ENCODE assay signal across 9 mouse cellular contexts in the genomic region with DNA sequence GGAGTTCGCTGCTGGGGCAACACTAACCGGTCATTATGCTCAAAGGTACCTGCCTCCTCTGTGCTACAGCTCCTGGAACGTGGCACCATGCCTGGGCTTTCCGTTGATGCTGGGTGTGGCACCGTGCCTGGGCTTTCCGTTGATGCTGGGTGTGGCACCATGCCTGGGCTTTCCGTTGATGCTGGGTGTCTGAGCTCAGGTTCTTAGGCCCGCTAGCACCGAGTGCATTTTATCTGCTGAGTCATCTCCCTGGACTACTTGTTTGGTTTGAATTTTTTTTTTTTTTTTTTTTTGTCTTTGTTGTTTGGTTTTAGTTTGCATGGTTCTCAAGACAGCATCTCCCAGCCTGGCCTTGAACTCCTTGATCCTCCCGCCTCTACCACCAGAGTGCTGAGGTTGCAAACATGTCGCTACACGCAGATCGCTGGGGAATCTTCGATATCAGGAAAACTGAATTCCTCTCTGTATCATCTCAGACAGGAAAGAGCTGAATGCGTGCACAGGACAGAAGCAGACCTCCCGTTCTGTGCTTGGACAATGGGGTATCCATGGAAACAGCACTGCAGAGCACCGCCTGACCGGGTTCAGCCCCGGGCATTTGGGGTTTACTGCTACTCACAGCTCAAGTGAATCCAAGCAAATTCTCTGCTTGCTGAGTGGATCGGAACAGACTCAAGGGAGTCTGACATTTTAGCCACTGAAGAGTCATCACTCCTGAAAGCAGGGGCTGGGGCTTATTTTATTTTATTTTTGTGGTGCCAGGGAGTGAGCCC. TPM values are rescaled to one million over a fixed set of nuclear protein-coding genes. Genes with fewer than 3 reads are reported as not detected.
DNase-seq lines count a peak whose midpoint lies in the region; ATAC-seq and TF ChIP-seq lines count a peak whose summit lies in the region.
"Had no signal": no experiment of that assay in that cellular context is flagged by ENCODE, and none has a peak within 500 bp of the region (broad histone marks: within the 10 kb centered on the region; RNA-seq: fewer than 3 reads in every experiment).

No protein-coding gene starts in this region.

- ATAC-seq in hindbrain, postnatal 0 days, result peak; percentile 79; the same call in 1 of the 2 replicates
- ATAC-seq in neural tube, embryonic 13.5 days (ENCODE audit: low read depth), result no peak; the same call in 1 of the 2 replicates
- no peak for ATAC-seq in granulocyte monocyte progenitor cell, adult 5-6 weeks (replicated peaks; ENCODE audit: poor library complexity, severe bottlenecking)

- H3K36me3 ChIP-seq in hindbrain, postnatal 0 days (ENCODE audit: insufficient read depth, low read length), result no peaks in the 10 kb centered on the region
- no peaks in the 10 kb centered on the region for H3K36me3 ChIP-seq in neural tube, embryonic 13.5 days
- H3K36me3 ChIP-seq: embryonic facial prominence, embryonic 15.5 days had no signal

- peak overlapping the region; percentile 28; the same call in 1 of the 2 replicates for H3K9ac ChIP-seq in hindbrain, postnatal 0 days (replicated peaks; ENCODE audit: low read length)
- 0 out of 2 replicates have a peak overlapping the region, but pooled peaks have one; percentile 6 for H3K9ac ChIP-seq in neural tube, embryonic 13.5 days
- H3K9ac ChIP-seq: embryonic facial prominence, embryonic 15.5 days had no signal

- peaks cover 6% of the 10 kb centered on the region; the same call in 1 of the 2 replicates for H3K4me1 ChIP-seq in hindbrain, postnatal 0 days (ENCODE audit: insufficient read depth, low read length)
- peaks cover 15% of the 10 kb centered on the region for H3K4me1 ChIP-seq in neural tube, embryonic 13.5 days (replicated peaks)

- WGBS in hindbrain, postnatal 0 days, result 26% methylated on average over 20 of the region's 20 CpGs
- 30% methylated on average over 20 of the region's 20 CpGs for WGBS in neural tube, embryonic 13.5 days

- no peak for TF ChIP-seq CTCF in hindbrain, postnatal 0 days (IDR thresholded peaks at IDR 0.05; ENCODE audit: low read depth)

- peak; percentile 33 for DNase-seq in ovary, adult 18-20 months (ENCODE audit: low spot score)
- DNase-seq in ovary, postnatal 10 days (ENCODE audit: low spot score), result no peak
- peak; percentile 30 for DNase-seq in c-Kit-positive CD71-negative TER-119-negative erythroid progenitor cells, embryonic 14.5 days (ENCODE audit: low read depth)
- DNase-seq in hindbrain, postnatal 0 days (ENCODE audit: low spot score), result peak; percentile 67
- no peak for DNase-seq in layer of hippocampus, adult 9-10 months (ENCODE audit: low spot score)
- DNase-seq in heart, adult 11 months, result no peak

- H3K27me3 ChIP-seq in hindbrain, postnatal 0 days (ENCODE audit: insufficient read depth, low read length), result no peaks in the 10 kb centered on the region
- H3K27me3 ChIP-seq in neural tube, embryonic 13.5 days, result no peaks in the 10 kb centered on the region
- H3K27me3 ChIP-seq: embryonic facial prominence, embryonic 15.5 days had no signal

- no peaks in the 10 kb centered on the region for H3K9me3 ChIP-seq in hindbrain, postnatal 0 days (ENCODE audit: low read length)
- H3K9me3 ChIP-seq in neural tube, embryonic 13.5 days, result no peaks in the 10 kb centered on the region
- H3K9me3 ChIP-seq: embryonic facial prominence, embryonic 15.5 days had no signal

- no peak overlapping the region; the same call in 1 of the 2 replicates for H3K4me2 ChIP-seq in hindbrain, postnatal 0 days (ENCODE audit: low read depth, low read length)
- H3K4me2 ChIP-seq in neural tube, embryonic 13.5 days, result peak overlapping the region; percentile 3; the same call in 1 of the 2 replicates
- H3K4me2 ChIP-seq: embryonic facial prominence, embryonic 15.5 days had no signal

- H3K27ac ChIP-seq in hindbrain, postnatal 0 days, result peak overlapping the region; percentile 51
- peak overlapping the region; percentile 46 for H3K27ac ChIP-seq in neural tube, embryonic 13.5 days (replicated peaks)
- H3K27ac ChIP-seq: embryonic facial prominence, embryonic 15.5 days had no signal

- no peak overlapping the region for H3K4me3 ChIP-seq in hindbrain, postnatal 0 days (ENCODE audit: low read length)
- H3K4me3 ChIP-seq in neural tube, embryonic 13.5 days, result no peak overlapping the region
- H3K4me3 ChIP-seq: embryonic facial prominence, embryonic 15.5 days had no signal

RNA-seq across cellular contexts. Expression of a gene that starts 36.4 kb away (rescaled TPM):
- total RNA-seq in hindbrain, postnatal 0 days (2014; rRNA removed), result 1.5 and 3.8 TPM in 2 replicates
- 4.2 and 4.6 TPM in 2 replicates for polyA plus RNA-seq in hindbrain, postnatal 0 days (2015; fragmentation: Nextera tagmentation; extraction: Ambion mirVana)
- 0.71 and 0.74 TPM in 2 replicates for polyA plus RNA-seq in neural tube, embryonic 13.5 days (2015; fragmentation: Nextera tagmentation; extraction: Ambion mirVana)
- 3.1 and 3.2 TPM in 2 replicates for total RNA-seq in granulocyte monocyte progenitor cell, adult 5-6 weeks (2014; fragmentation: Nextera tagmentation)
- 1.6 and 3.9 TPM in 2 replicates for total RNA-seq in granulocyte monocyte progenitor cell, adult 5-6 weeks (2017)

RNA-seq across cellular contexts. Expression of a gene that starts 46.1 kb away (rescaled TPM):
- total RNA-seq in hindbrain, postnatal 0 days (2014; rRNA removed), result 2.0 and 2.6 TPM in 2 replicates
- 3.6 and 4.8 TPM in 2 replicates for polyA plus RNA-seq in hindbrain, postnatal 0 days (2015; fragmentation: Nextera tagmentation; extraction: Ambion mirVana)
- polyA plus RNA-seq in neural tube, embryonic 13.5 days (2015; fragmentation: Nextera tagmentation; extraction: Ambion mirVana), result 5.9 and 8.4 TPM in 2 replicates
- 11.0 and 15.7 TPM in 2 replicates for total RNA-seq in granulocyte monocyte progenitor cell, adult 5-6 weeks (2014; fragmentation: Nextera tagmentation)
- 2.9 and 6.1 TPM in 2 replicates for total RNA-seq in granulocyte monocyte progenitor cell, adult 5-6 weeks (2017)

Comparison
In these comparisons a context has a peak if more than half of its experiments do, and no peak if none do; other contexts are left out.
1. DNase-seq: peak in ovary, adult 18-20 months (single experiment), c-Kit-positive CD71-negative TER-119-negative erythroid progenitor cells, embryonic 14.5 days (single experiment) and hindbrain, postnatal 0 days (single experiment); none in ovary, postnatal 10 days (single experiment), layer of hippocampus, adult 9-10 months (single experiment) and heart, adult 11 months (single experiment).